Mouse (Mus musculus): ENCODE data around the gene Xylt1.

Xylt1 gene

GRCm38 (mm10) chr7:117472781-117473743 is 92.3 kb downstream of the Xylt1 start:
- in situ Hi-C loops (cut with MboI, MseI), result loop anchor here in 1 of 2 experiments (5.0 kb wide), 1 partner anchor 91 kb away; the partner anchor contains the start of gene Xylt1

GRCm38 (mm10) chr7:117474302-117474701 is 93.5 kb downstream of the Xylt1 start:
- in situ Hi-C loops (cut with MboI, MseI), result loop anchor here in 1 of 2 experiments (5.0 kb wide), 1 partner anchor 92 kb away; the partner anchor contains the start of gene Xylt1

GRCm38 (mm10) chr7:117475106-117475505 is 94.3 kb downstream of the Xylt1 start:
- in situ Hi-C loops (cut with MboI, MseI), result no loop called here

GRCm38 (mm10) chr7:117478937-117479336 is 98.2 kb downstream of the Xylt1 start:
- in situ Hi-C loops (cut with MboI, MseI), result no loop called here

- in situ Hi-C loops (cut with MboI, MseI), result no loop called here
These were observed 100.1 kb downstream of the Xylt1 start for GRCm38 (mm10) chr7:117480831-117481230.

- in situ Hi-C loops (cut with MboI, MseI), result no loop called here
These were observed 100.6 kb downstream of the Xylt1 start for GRCm38 (mm10) chr7:117481404-117481803.

GRCm38 (mm10) chr7:117482701-117483100 is 101.9 kb downstream of the Xylt1 start:
- in situ Hi-C loops (cut with MboI, MseI), result no loop called here

GRCm38 (mm10) chr7:117484589-117484988 is 103.8 kb downstream of the Xylt1 start:
- in situ Hi-C loops (cut with MboI, MseI), result no loop called here

- in situ Hi-C loops (cut with MboI, MseI), result no loop called here
These were observed 104.3 kb downstream of the Xylt1 start for GRCm38 (mm10) chr7:117484989-117485536.

- in situ Hi-C loops (cut with MboI, MseI), result no loop called here
These were observed 105.8 kb downstream of the Xylt1 start for GRCm38 (mm10) chr7:117486425-117487172.

GRCm38 (mm10) chr7:117487173-117487490 is 106.4 kb downstream of the Xylt1 start:
- in situ Hi-C loops (cut with MboI, MseI), result no loop called here

- in situ Hi-C loops (cut with MboI, MseI), result no loop called here
These were observed 109.2 kb downstream of the Xylt1 start for GRCm38 (mm10) chr7:117489973-117490372.

GRCm38 (mm10) chr7:117490500-117491205 is 109.9 kb downstream of the Xylt1 start:
- in situ Hi-C loops (cut with MboI, MseI), result no loop called here

GRCm38 (mm10) chr7:117491495-117491894 is 110.7 kb downstream of the Xylt1 start:
- in situ Hi-C loops (cut with MboI, MseI), result no loop called here

- in situ Hi-C loops (cut with MboI, MseI), result no loop called here
These were observed 113.4 kb downstream of the Xylt1 start for GRCm38 (mm10) chr7:117494210-117494609.

GRCm38 (mm10) chr7:117494618-117495310 is 114.0 kb downstream of the Xylt1 start:
- in situ Hi-C loops (cut with MboI, MseI), result no loop called here

- in situ Hi-C loops (cut with MboI, MseI), result no loop called here
These were observed 115.0 kb downstream of the Xylt1 start for GRCm38 (mm10) chr7:117495751-117496150.

GRCm38 (mm10) chr7:117498173-117498572 is 117.4 kb downstream of the Xylt1 start:
- in situ Hi-C loops (cut with MboI, MseI), result no loop called here

- in situ Hi-C loops (cut with MboI, MseI), result no loop called here
These were observed 120.8 kb downstream of the Xylt1 start for GRCm38 (mm10) chr7:117501355-117502181.

- in situ Hi-C loops (cut with MboI, MseI), result no loop called here
These were observed 121.6 kb downstream of the Xylt1 start for GRCm38 (mm10) chr7:117502415-117502814.

All from T-helper 17 cell (primary cell).